9 mouse cellular contexts compared by ENCODE assay signal in genomic region chr7:107555906-107556305, GRCm38 (mm10). TPM values are rescaled to one million over a fixed set of nuclear protein-coding genes. Genes with fewer than 3 reads are reported as not detected.
DNase-seq lines count a peak whose midpoint lies in the region; ATAC-seq lines count a peak whose summit lies in the region.
"Had no signal": no experiment of that assay in that cellular context is flagged by ENCODE, and none has a peak within 500 bp of the region (broad histone marks: within the 10 kb centered on the region; RNA-seq: fewer than 3 reads in every experiment).

No protein-coding gene starts in this region.

- H3K27ac ChIP-seq in hindbrain, embryonic 11.5 days (ENCODE audit: low read depth, low read length): no peak overlapping the region
- no peak overlapping the region for H3K27ac ChIP-seq in hindbrain, embryonic 12.5 days
- H3K27ac ChIP-seq: limb, embryonic 12.5 days had no signal

- no peak overlapping the region for H3K4me2 ChIP-seq in hindbrain, embryonic 11.5 days (replicated peaks; ENCODE audit: low read depth, low read length)
- H3K4me2 ChIP-seq in hindbrain, embryonic 12.5 days (replicated peaks): no peak overlapping the region
- H3K4me2 ChIP-seq: limb, embryonic 12.5 days had no signal

- H3K4me1 ChIP-seq in hindbrain, embryonic 11.5 days (replicated peaks; ENCODE audit: control insufficient read depth, insufficient read depth, low read length): no peaks in the 10 kb centered on the region
- H3K4me1 ChIP-seq in hindbrain, embryonic 12.5 days: no peaks in the 10 kb centered on the region

- no peaks in the 10 kb centered on the region for H3K27me3 ChIP-seq in hindbrain, embryonic 11.5 days (ENCODE audit: control insufficient read depth, insufficient read depth, low read length)
- no peaks in the 10 kb centered on the region for H3K27me3 ChIP-seq in hindbrain, embryonic 12.5 days
- no peaks in the 10 kb centered on the region for H3K27me3 ChIP-seq in splenic B cell, adult 2 months (ENCODE audit: control insufficient read depth, insufficient read depth, low read length, poor library complexity, severe bottlenecking)
- H3K27me3 ChIP-seq: limb, embryonic 12.5 days had no signal

- no peaks in the 10 kb centered on the region for H3K36me3 ChIP-seq in hindbrain, embryonic 11.5 days (ENCODE audit: control insufficient read depth, insufficient read depth, low read length)
- no peaks in the 10 kb centered on the region for H3K36me3 ChIP-seq in hindbrain, embryonic 12.5 days
- no peaks in the 10 kb centered on the region for H3K36me3 ChIP-seq in splenic B cell, adult 2 months (ENCODE audit: control insufficient read depth, insufficient read depth, low read length, poor library complexity, severe bottlenecking)
- H3K36me3 ChIP-seq: limb, embryonic 12.5 days had no signal

- H3K4me3 ChIP-seq in hindbrain, embryonic 11.5 days (ENCODE audit: low read depth, low read length): no peak overlapping the region
- H3K4me3 ChIP-seq in hindbrain, embryonic 12.5 days: no peak overlapping the region
- H3K4me3 ChIP-seq: limb, embryonic 12.5 days had no signal

- WGBS in hindbrain, embryonic 11.5 days: 87% methylated on average over 3 of the region's 3 CpGs
- 89% methylated on average over 3 of the region's 3 CpGs for WGBS in hindbrain, embryonic 12.5 days

- H3K9me3 ChIP-seq in hindbrain, embryonic 11.5 days (ENCODE audit: control insufficient read depth, low read length): no peaks in the 10 kb centered on the region
- H3K9me3 ChIP-seq in hindbrain, embryonic 12.5 days (replicated peaks): no peaks in the 10 kb centered on the region
- H3K9me3 ChIP-seq: limb, embryonic 12.5 days had no signal

- peak; percentile 27 for DNase-seq in hindbrain, embryonic 11.5 days (ENCODE audit: low spot score)
- peak; percentile 29 for DNase-seq in retina, postnatal 1 day
- no peak for DNase-seq in retina, embryonic 14.5 days (ENCODE audit: low spot score)
- DNase-seq in c-Kit-positive CD71-negative TER-119-negative erythroid progenitor cells, embryonic 14.5 days (ENCODE audit: low read depth): peak; percentile 17
- DNase-seq in splenic B cell, adult 2 months (ENCODE audit: low read depth, low spot score): peak; percentile 25
- DNase-seq in right cerebral cortex, postnatal 10 days (ENCODE audit: low spot score in 2 of 2): no peak
- DNase-seq in T-cell, adult 2 months (ENCODE audit: low spot score): no peak

- ATAC-seq in hindbrain, embryonic 11.5 days (ENCODE audit: low FRiP score): no peak
- ATAC-seq in hindbrain, embryonic 12.5 days (ENCODE audit: low FRiP score): no peak

- H3K9ac ChIP-seq in hindbrain, embryonic 11.5 days (ENCODE audit: low read depth, low read length): no peak overlapping the region
- no peak overlapping the region for H3K9ac ChIP-seq in hindbrain, embryonic 12.5 days
- H3K9ac ChIP-seq: limb, embryonic 12.5 days had no signal

RNA-seq across cellular contexts. Expression of gene Olfml1, which starts 11.3 kb away (rescaled TPM):
- polyA plus RNA-seq in hindbrain, embryonic 11.5 days (2014; fragmentation: Nextera tagmentation; extraction: Ambion mirVana): 10.7 and 11.4 TPM in 2 replicates
- 14.7 and 15.2 TPM in 2 replicates for polyA plus RNA-seq in hindbrain, embryonic 12.5 days (2016; fragmentation: Nextera tagmentation; extraction: Ambion mirVana)

RNA-seq across cellular contexts. Expression of gene Ppfibp2, which starts 39.1 kb away (rescaled TPM):
- 5.0 and 5.1 TPM in 2 replicates for polyA plus RNA-seq in hindbrain, embryonic 11.5 days (2014; fragmentation: Nextera tagmentation; extraction: Ambion mirVana)
- polyA plus RNA-seq in hindbrain, embryonic 12.5 days (2016; fragmentation: Nextera tagmentation; extraction: Ambion mirVana): 5.3 and 8.2 TPM in 2 replicates

Comparison
In these comparisons a context has a peak if more than half of its experiments do, and no peak if none do; other contexts are left out.
1. DNase-seq: peak in hindbrain, embryonic 11.5 days (single experiment), retina, postnatal 1 day (single experiment), c-Kit-positive CD71-negative TER-119-negative erythroid progenitor cells, embryonic 14.5 days (single experiment) and splenic B cell, adult 2 months (single experiment); none in retina, embryonic 14.5 days (single experiment), right cerebral cortex, postnatal 10 days (0 of 2) and T-cell, adult 2 months (single experiment).